Mouse (Mus musculus) liver, postnatal 0 days (tissue): ENCODE results near the gene Alpk1. TPM values are rescaled to one million over a fixed set of nuclear protein-coding genes. Genes with fewer than 3 reads are reported as not detected.

Experiments used
- ATAC-seq: fragments of 200-750 bp; cut with Nextera tagmentation; 2 replicates; pipeline ENCODE4 v1.8.0; 2017; ENCODE audit warnings: mild to moderate bottlenecking, moderate library complexity
- DNase-seq: peaks from one replicate; pipeline ENCODE4 v3.0.0-alpha.2; 2016
- H3K27ac ChIP-seq: fragments of 300-500 bp; sonication (generic); 2 replicates; pipeline ENCODE4 v1.5.1; 2014; ENCODE audit warnings: antibody characterized with exemption, moderate library complexity, mild to moderate bottlenecking, low read depth
- H3K27me3 ChIP-seq: fragments of 300-500 bp; sonication (generic); 2 replicates; pipeline ENCODE4 v1.6.1; 2014; ENCODE audit warnings: low read length, control low read depth, mixed read lengths; ENCODE audit not compliant: insufficient read depth
- H3K36me3 ChIP-seq: fragments of 300-500 bp; sonication (generic); replicated peaks from 2 replicates; pipeline ENCODE4 v1.6.1; 2014; ENCODE audit warnings: mild to moderate bottlenecking, control low read depth, low read length, moderate library complexity, mixed read lengths; ENCODE audit not compliant: insufficient read depth
- H3K4me1 ChIP-seq: fragments of 300-500 bp; sonication (generic); 2 replicates; pipeline ENCODE4 v1.6.1; 2014; ENCODE audit warnings: antibody characterized with exemption, mild to moderate bottlenecking, control low read depth; ENCODE audit not compliant: insufficient read depth
- H3K4me2 ChIP-seq: fragments of 300-500 bp; sonication (generic); 2 replicates; pipeline ENCODE4 v1.6.1; 2014; ENCODE audit warnings: low read depth, mild to moderate bottlenecking, low read length, moderate library complexity, mixed read lengths
- H3K4me3 ChIP-seq: fragments of 300-500 bp; sonication (generic); 2 replicates; pipeline ENCODE4 v1.5.1; 2014; ENCODE audit warnings: low read depth, low read length
- H3K9ac ChIP-seq: fragments of 300-500 bp; sonication (generic); replicated peaks from 2 replicates; pipeline ENCODE4 v1.6.1; 2014; ENCODE audit warnings: mild to moderate bottlenecking, moderate library complexity
- H3K9me3 ChIP-seq: fragments of 300-500 bp; sonication (generic); 2 replicates; pipeline ENCODE4 v1.6.1; 2016; ENCODE audit warnings: mild to moderate bottlenecking, control low read depth, low read length, mixed read lengths
- CTCF ChIP-seq: sonication (generic); IDR thresholded peaks from 2 replicates; pipeline ENCODE4 v1.5.1; 2016; ENCODE audit warnings: antibody characterized with exemption, low read depth
- EP300 ChIP-seq: IDR thresholded peaks from 2 replicates; pipeline ENCODE4 v1.6.1; 2016; ENCODE audit warnings: antibody characterized with exemption, low read depth, mild to moderate bottlenecking
- WGBS: fragments of 180-500 bp; shearing (Covaris S2); extraction: QIAGEN DNeasy Blood & Tissue Kit; methylation state at CpG from one replicate; pipeline ENCODE4 v1.1.7; 2014; ENCODE audit not compliant: insufficient replicate concordance; 5-methylcytosine and 5-hydroxymethylcytosine counted together
- polyA plus RNA-seq: library from polyadenylated mRNA; unstranded; fragments of >200 nt; fragmentation: Nextera tagmentation; extraction: Ambion mirVana; gene quantifications from 2 replicates; pipeline ENCODE4 v1.2.1, GENCODE M21; 2015

Gene Alpk1
- polyA plus RNA-seq, 1 experiment from 2014 or later = 0.39 TPM

- Histone ChIP-seq H3K9me3 (no peaks in the 10 kb centered on the region), H3K9ac (no peak overlapping the region), H3K36me3 (no peaks in the 10 kb centered on the region), H3K4me1 (no peaks in the 10 kb centered on the region), H3K27ac (no peak overlapping the region), H3K4me2 (no peak overlapping the region), H3K27me3 (0 out of 2 replicates have a peak, but pooled peaks cover 5% of the 10 kb centered on the region), H3K4me3 (no peak overlapping the region)
- ATAC-seq (no peak), DNase-seq (no peak)
- WGBS = 74% methylated on average over 8 of the region's 8 CpGs
- TF ChIP-seq EP300 = no peak
- no peak for TF ChIP-seq CTCF
Observed at GRCm38 (mm10) chr3:127706445-127707088, 73.8 kb downstream of the Alpk1 start.

GRCm38 (mm10) chr3:127705515-127706444 is 74.5 kb downstream of the Alpk1 start:
- Histone ChIP-seq H3K4me1 (no peaks in the 10 kb centered on the region), H3K36me3 (no peaks in the 10 kb centered on the region), H3K9me3 (no peaks in the 10 kb centered on the region), H3K4me3 (no peak overlapping the region), H3K9ac (no peak overlapping the region), H3K27me3 (0 out of 2 replicates have a peak, but pooled peaks cover 5% of the 10 kb centered on the region), H3K27ac (no peak overlapping the region), H3K4me2 (peak overlapping the region; percentile 3; the same call in 1 of the 2 replicates)
- ATAC-seq = no peak
- 23% methylated on average over 30 of the region's 30 CpGs for WGBS
- no peak for DNase-seq
- TF ChIP-seq CTCF (no peak), EP300 (no peak)

- DNase-seq (no peak), ATAC-seq (no peak)
- no peak for TF ChIP-seq CTCF
- no peak for TF ChIP-seq EP300
- 71% methylated on average over 11 of the region's 11 CpGs for WGBS
- H3K4me2 ChIP-seq = no peak overlapping the region
- H3K27me3 ChIP-seq = 0 out of 2 replicates have a peak, but pooled peaks cover 5% of the 10 kb centered on the region
- H3K4me1 ChIP-seq = no peaks in the 10 kb centered on the region
- no peaks in the 10 kb centered on the region for H3K9me3 ChIP-seq
- H3K27ac ChIP-seq = no peak overlapping the region
- no peaks in the 10 kb centered on the region for H3K36me3 ChIP-seq
- no peak overlapping the region for H3K4me3 ChIP-seq
- H3K9ac ChIP-seq = no peak overlapping the region
Observed at GRCm38 (mm10) chr3:127705139-127705514, 75.2 kb downstream of the Alpk1 start.

- no peaks in the 10 kb centered on the region for H3K4me1 ChIP-seq
- H3K36me3 ChIP-seq = no peaks in the 10 kb centered on the region
- H3K9me3 ChIP-seq = no peaks in the 10 kb centered on the region
- no peak overlapping the region for H3K9ac ChIP-seq
- WGBS = 68% methylated on average over 4 of the region's 4 CpGs
- TF ChIP-seq CTCF (no peak), EP300 (no peak)
- H3K4me3 ChIP-seq = no peak overlapping the region
- H3K4me2 ChIP-seq = no peak overlapping the region
- ATAC-seq (no peak), DNase-seq (no peak)
- H3K27me3 ChIP-seq = 0 out of 2 replicates have a peak, but pooled peaks cover 4% of the 10 kb centered on the region
- H3K27ac ChIP-seq = no peak overlapping the region
Observed at GRCm38 (mm10) chr3:127701196-127701825, 79.0 kb downstream of the Alpk1 start.

- 75% methylated on average over 5 of the region's 5 CpGs for WGBS
- Histone ChIP-seq H3K9ac (no peak overlapping the region), H3K27me3 (peaks cover 10% of the 10 kb centered on the region; the same call in 1 of the 2 replicates), H3K4me2 (no peak overlapping the region), H3K9me3 (no peaks in the 10 kb centered on the region), H3K4me3 (no peak overlapping the region), H3K27ac (no peak overlapping the region), H3K36me3 (no peaks in the 10 kb centered on the region), H3K4me1 (no peaks in the 10 kb centered on the region)
- no peak for ATAC-seq
- no peak for DNase-seq
- no peak for TF ChIP-seq EP300
- TF ChIP-seq CTCF = no peak
Observed at GRCm38 (mm10) chr3:127698636-127699035, 81.7 kb downstream of the Alpk1 start.

GRCm38 (mm10) chr3:127696541-127696940 is 83.8 kb downstream of the Alpk1 start:
- Histone ChIP-seq H3K9ac (no peak overlapping the region), H3K4me1 (no peaks in the 10 kb centered on the region), H3K9me3 (no peaks in the 10 kb centered on the region), H3K36me3 (no peaks in the 10 kb centered on the region), H3K4me3 (no peak overlapping the region), H3K27ac (no peak overlapping the region), H3K27me3 (peaks cover 10% of the 10 kb centered on the region; the same call in 1 of the 2 replicates), H3K4me2 (no peak overlapping the region)
- ATAC-seq = no peak
- 66% methylated on average over 11 of the region's 11 CpGs for WGBS
- TF ChIP-seq EP300 = no peak
- no peak for TF ChIP-seq CTCF
- DNase-seq = no peak
